Mouse (Mus musculus) ES-Bruce4 (cell line): Measurements from ENCODE around the gene Gabra6.

Experiments
- CTCF ChIP-seq: IDR thresholded peaks from one replicate; pipeline ENCODE4 v1.8.1; 2011; ENCODE audit warnings: low read depth, low read length
- EP300 ChIP-seq: IDR thresholded peaks from 2 replicates; pipeline ENCODE4 v1.6.1; 2011; ENCODE audit warnings: low read depth, low read length; ENCODE audit not compliant: insufficient read depth

DNA sequence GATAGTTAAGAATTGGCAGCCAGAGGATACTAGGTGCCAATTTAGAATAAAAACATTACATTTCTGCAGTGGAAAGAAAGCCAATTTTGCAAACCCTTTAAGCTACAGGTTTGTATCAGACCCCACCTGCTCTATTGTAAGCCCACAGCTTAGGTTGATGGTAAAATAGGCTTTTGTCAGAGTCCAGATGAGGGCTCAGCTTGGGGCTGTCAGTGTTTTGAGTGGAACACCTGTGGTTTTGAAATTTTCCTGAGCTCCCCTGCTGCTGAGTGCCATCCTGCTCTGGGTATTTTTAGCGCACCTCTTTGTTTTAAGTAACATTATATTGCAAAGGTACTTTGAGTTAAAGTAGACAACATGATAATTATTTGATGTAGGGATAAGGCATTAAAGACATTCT lies 10.0 kb downstream of the Gabra6 start:
- TF ChIP-seq CTCF (no peak), EP300 (no peak)
